Mouse (Mus musculus) cerebellum, postnatal 36 days (tissue): Measurements from ENCODE around the gene Gm10272.
"Not testable (repeated sequence)": the region's sequence is repeated elsewhere in the genome, so short reads cannot be mapped to it uniquely, and the experiment has no call there.

Source experiments
- DNase-seq, 2 experiments: peaks; one replicate each; pipeline ENCODE4 v3.0.0; 2021 to 2022; ENCODE audit warnings: mixed read lengths in 2 of 2

Gm10272 gene

GRCm38 (mm10) chr10:77729241-77729640 is 22.8 kb downstream of the Gm10272 start:
- no peak for DNase-seq

DNA sequence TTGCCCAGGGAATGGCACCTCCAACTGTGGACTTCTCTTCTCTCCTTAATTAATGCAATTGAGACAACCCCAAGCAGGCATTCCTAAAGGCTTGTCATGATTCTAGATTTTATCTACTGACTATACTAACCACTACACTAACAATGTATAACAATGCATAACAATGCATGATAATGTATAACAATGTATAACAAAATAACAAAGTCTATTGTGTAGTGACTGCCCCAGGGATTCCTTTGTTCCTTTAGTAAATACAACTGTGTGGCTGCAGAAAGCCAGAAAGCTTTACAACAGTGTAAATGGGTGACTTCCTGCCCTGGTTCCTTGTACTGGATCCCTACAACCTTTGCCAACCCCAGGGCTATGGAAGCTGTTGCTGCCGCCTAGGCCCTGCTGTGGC is 29.5 kb downstream of the Gm10272 start:
- no peak for DNase-seq

GRCm38 (mm10) chr10:77738929-77739328 is 32.5 kb downstream of the Gm10272 start:
- no peak for DNase-seq

GRCm38 (mm10) chr10:77741924-77742688 is 35.7 kb downstream of the Gm10272 start, which contains the start of gene Gm18596:
Gene Gm18596 (minus strand): TSS chr10:77742638.
- peak in 1 of 2 experiments; percentile 8 for DNase-seq

DNA sequence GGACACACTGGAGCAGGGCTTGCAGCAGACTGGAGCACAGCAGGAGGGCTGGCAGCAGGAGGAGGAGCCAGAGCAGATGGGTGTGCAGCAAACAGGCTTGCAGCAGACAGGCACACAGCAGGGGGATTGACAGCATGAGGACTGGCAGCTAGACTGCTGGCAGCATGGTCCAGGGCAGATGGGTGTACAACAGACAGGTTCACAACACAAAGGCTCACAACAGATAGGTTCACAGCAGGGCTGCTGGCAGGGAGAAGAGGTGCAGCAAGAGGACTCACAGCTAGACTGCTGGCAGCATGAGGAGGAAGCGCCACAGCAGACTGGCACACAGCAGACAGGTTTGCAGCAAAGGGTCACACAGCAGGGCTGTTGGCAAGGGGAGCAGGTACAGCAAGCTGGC is 44.3 kb downstream of the Gm10272 start:
- peak; percentile 8 to 12 for DNase-seq

GRCm38 (mm10) chr10:77751254-77751653 is 44.8 kb downstream of the Gm10272 start, which contains the start of gene Gm9736:
Gene Gm9736 (minus strand): TSS chr10:77751354.
- DNase-seq: not testable (repeated sequence)

- DNase-seq: not testable (repeated sequence)
Observed at GRCm38 (mm10) chr10:77752312-77752711, 45.9 kb downstream of the Gm10272 start.

DNA sequence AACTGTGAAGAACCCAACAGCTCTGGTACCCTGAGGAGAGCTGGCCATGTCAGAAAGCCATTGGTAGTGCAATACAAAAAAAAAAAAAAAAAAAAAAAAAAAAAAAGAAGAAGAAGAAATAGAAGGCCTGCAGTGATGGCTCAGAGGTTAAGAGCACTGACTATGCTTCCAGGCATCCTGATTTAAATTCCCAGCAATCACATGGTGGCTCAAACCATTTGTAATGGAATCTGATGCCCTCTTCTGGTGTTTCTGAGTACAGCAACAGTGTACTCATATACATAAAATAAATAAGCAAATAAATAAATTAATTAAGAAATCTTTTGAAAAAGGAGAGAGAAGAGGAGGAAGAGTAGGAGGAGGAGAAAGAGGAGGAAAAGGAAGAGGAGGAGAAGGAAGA is 47.0 kb downstream of the Gm10272 start:
- DNase-seq: no peak
